Comparison of ENCODE assay signal across 20 mouse cellular contexts in the genomic region with DNA sequence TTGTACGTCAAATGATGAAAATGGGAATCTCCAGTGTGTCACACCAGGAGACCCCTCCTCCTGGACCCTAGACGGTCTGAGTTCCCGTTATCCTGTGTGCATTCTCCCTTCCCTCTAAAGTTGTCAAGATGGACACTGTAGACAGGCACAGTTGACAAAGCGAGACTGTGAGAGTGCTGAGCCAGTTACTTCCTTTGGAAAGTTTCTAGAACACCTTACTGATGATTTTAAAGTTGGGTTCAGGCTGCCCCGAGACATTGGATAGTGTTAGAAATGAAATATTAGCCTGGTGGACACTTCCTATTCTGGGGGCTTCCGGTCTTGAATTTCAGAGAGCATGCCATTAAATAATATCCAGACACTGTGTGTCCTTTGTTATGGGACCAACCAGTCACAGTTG.
"Had no signal": no experiment of that assay in that cellular context is flagged by ENCODE, and none has a peak within 500 bp of the region (broad histone marks: within the 10 kb centered on the region; RNA-seq: fewer than 3 reads in every experiment).

No protein-coding gene starts in this region.

- H3K4me2 ChIP-seq: limb, embryonic 12.5 days; limb, embryonic 15.5 days; liver, embryonic 11.5 days; lung, embryonic 14.5 days; neural tube, embryonic 12.5 days; neural tube, embryonic 15.5 days; stomach, embryonic 15.5 days had no signal

- H3K27me3 ChIP-seq: limb, embryonic 15.5 days; neural tube, embryonic 12.5 days; neural tube, embryonic 15.5 days; stomach, embryonic 15.5 days had no signal

- H3K27ac ChIP-seq: limb, embryonic 12.5 days; limb, embryonic 15.5 days; liver, embryonic 14.5 days; macrophage; neural tube, embryonic 12.5 days; neural tube, embryonic 15.5 days; stomach, embryonic 15.5 days had no signal

- H3K4me1 ChIP-seq: stomach, embryonic 15.5 days had no signal

- H3K9ac ChIP-seq: limb, embryonic 12.5 days; limb, embryonic 15.5 days; liver, embryonic 14.5 days; liver, postnatal 0 days; lung, embryonic 14.5 days; neural tube, embryonic 12.5 days; neural tube, embryonic 15.5 days; stomach, embryonic 15.5 days had no signal

- DNase-seq: kidney, adult 9 months; kidney, postnatal 14 days; kidney, postnatal 4 days; left cerebral cortex, postnatal 4 days; liver, postnatal 0 days; lung, embryonic 14.5 days; midbrain, embryonic 14.5 days; right cerebral cortex, adult 18-20 months; right cerebral cortex, postnatal 14 days; spleen, adult 18-20 months; thymus, postnatal 36 days had no signal

- H3K4me3 ChIP-seq: left cerebral cortex, adult 2 months; limb, embryonic 12.5 days; limb, embryonic 15.5 days; neural tube, embryonic 12.5 days; neural tube, embryonic 15.5 days; stomach, embryonic 15.5 days had no signal

- H3K9me3 ChIP-seq: limb, embryonic 12.5 days; limb, embryonic 15.5 days; neural tube, embryonic 12.5 days; neural tube, embryonic 15.5 days; stomach, embryonic 15.5 days had no signal

- H3K36me3 ChIP-seq: limb, embryonic 12.5 days; limb, embryonic 15.5 days; neural tube, embryonic 12.5 days; neural tube, embryonic 15.5 days; stomach, embryonic 15.5 days had no signal
